Mouse (Mus musculus) bone marrow macrophage, adult 2 months (primary cell): ENCODE data around the gene Itpk1.

ENCODE experiments used
- CTCF ChIP-seq: IDR thresholded peaks from 2 replicates; pipeline ENCODE4 v1.5.1; 2012; ENCODE audit warnings: low read depth, mild to moderate bottlenecking, low read length, moderate library complexity
- POLR2A ChIP-seq: IDR thresholded peaks from 2 replicates; pipeline ENCODE4 v1.6.1; 2012; ENCODE audit warnings: mild to moderate bottlenecking, low read depth, low read length, borderline replicate concordance

DNA sequence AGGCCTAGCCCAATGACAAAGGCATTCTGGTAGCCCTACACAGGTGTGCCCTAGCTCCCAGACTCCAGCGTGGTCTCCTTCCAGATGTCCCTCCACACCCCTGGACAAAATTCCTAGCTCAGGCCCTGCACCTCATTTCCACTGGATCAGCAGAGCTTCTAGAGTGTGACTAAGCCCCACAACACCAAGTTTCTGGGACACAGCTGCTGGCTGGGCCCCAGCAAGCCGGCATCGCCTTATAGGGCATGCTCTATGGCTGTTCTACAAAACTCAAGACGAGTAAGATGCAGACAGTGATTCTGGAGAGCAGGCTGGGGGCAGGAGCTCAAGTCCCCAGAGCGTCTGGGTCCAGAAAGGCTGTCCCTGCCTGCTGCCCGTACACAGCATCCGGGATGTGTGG, 43.0 kb downstream of the Itpk1 start:
- TF ChIP-seq CTCF (no peak), POLR2A (no peak)
